Mouse (Mus musculus): ENCODE data around the gene Tmem59l. TPM values are rescaled to one million over a fixed set of nuclear protein-coding genes. Genes with fewer than 3 reads are reported as not detected.

Gene Tmem59l
- polyA plus RNA-seq, 1 experiment, result 368 TPM

DNA sequence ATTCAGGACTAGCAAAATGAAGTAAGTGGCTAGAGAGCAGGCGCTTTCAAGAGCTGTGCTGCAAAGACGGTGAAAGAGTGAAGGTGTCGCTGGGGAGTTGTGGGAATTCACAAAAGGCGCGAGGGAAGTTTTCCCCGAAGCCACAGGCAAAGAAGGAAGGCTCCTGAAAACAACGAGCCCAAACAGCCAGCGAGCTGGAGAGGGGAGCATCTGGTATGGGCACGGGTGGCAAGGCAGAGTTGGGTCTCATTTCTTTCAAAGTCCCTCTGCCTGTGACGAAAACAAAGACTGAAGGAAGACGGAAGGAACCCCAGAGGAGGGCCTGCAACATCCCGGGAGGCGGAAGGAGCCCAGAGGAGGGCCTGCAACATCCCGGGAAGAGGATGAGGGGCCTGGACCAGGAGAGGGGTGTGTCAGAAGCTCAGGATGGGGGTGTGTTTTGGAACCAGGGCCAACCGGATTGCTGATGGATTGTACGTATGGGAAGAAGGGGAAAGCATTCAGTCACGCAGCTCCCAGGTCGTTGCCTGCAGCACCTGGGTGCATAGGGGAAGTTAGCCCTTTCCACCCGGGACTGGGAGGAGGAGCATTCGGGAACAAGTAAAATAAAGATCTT is 3.8 kb upstream of the Tmem59l start:
- peaks cover 1% of the 10 kb centered on the region; the same call in 1 of the 2 replicates for H3K4me1 ChIP-seq (ENCODE audit: control insufficient read depth, insufficient read depth, low read length)

DNA sequence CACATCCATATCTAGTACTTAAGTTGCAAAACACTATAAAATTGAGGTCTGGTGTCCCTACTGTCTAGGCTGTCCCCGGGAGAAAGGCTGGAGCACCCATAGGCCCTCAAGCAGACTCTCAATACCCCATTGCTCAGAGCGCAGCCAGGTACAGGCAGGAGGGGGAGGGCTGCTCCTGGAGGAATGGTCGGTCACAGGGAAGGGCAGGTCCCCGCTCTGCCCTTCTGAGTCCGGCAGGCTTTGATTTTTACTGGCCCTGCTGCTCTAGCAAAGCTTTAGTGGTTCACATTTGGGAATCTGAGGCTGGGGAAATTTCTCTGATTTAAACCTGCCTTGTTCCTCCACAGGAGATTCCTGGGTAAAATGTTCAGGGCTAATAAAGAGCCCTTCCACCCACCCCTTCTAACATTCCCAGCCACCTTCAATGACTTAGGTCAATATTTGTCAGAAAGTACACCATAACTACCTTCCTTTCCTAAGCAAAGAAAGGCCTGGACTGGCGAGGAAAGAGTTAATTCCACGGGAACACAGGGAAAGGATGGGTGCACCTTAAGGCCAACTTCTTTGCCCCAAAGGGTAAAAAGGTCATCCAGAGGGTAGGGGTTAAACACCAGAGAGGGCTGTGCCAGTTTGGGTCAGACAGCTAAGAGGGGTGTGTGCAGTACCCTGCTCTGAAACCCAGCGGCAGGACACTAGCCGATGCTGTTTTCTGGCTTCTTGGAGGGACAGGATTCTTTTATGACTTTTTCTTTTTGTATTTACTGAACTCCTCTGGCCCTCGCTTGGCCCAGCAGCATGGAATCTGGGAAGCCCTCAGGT is 3.1 kb upstream of the Tmem59l start:
- TF ChIP-seq POLR2A (IDR thresholded peaks at IDR 0.05; ENCODE audit: extremely low read depth, insufficient read depth, low read length), result no peak
- TF ChIP-seq CTCF (IDR thresholded peaks at IDR 0.05; ENCODE audit: extremely low read depth, insufficient read depth, low read length), result no peak
- H3K4me1 ChIP-seq (ENCODE audit: control insufficient read depth, insufficient read depth, low read length), result peaks cover 2% of the 10 kb centered on the region

More for the DNA sequence above, 3.8 kb upstream of the Tmem59l start:
- H3K27ac ChIP-seq (ENCODE audit: insufficient read depth, low read length), result no peak overlapping the region
- no peak overlapping the region for H3K4me3 ChIP-seq (ENCODE audit: insufficient read depth, low read length)
- no peak for TF ChIP-seq CTCF (IDR thresholded peaks at IDR 0.05; ENCODE audit: extremely low read depth, insufficient read depth, low read length)

DNA sequence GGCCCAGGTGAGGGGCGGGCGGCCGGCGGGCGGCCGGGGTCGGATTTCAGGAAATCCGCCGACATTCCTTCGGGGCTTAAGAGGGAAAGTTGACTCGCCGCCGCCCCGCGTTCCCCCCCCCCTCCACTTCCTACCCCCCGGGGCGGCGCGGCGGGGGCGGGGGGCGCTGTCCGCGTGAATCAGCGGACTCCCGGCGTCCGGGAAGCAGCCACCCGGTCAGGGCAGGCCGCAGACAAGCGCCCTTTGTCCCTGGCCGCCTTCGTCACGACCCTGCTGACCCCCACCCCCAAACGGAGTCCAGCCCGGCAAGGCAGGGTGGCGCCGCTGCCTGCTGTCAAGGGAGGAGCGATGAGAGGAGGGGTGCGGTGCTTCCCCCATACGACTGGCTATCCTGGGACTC is 2.4 kb upstream of the Tmem59l start:
- H3K4me3 ChIP-seq (ENCODE audit: insufficient read depth, low read length), result no peak overlapping the region

More for the DNA sequence above, 3.1 kb upstream of the Tmem59l start:
- Histone ChIP-seq H3K4me3 (ENCODE audit: insufficient read depth, low read length) (no peak overlapping the region), H3K27ac (ENCODE audit: insufficient read depth, low read length) (no peak overlapping the region)

DNA sequence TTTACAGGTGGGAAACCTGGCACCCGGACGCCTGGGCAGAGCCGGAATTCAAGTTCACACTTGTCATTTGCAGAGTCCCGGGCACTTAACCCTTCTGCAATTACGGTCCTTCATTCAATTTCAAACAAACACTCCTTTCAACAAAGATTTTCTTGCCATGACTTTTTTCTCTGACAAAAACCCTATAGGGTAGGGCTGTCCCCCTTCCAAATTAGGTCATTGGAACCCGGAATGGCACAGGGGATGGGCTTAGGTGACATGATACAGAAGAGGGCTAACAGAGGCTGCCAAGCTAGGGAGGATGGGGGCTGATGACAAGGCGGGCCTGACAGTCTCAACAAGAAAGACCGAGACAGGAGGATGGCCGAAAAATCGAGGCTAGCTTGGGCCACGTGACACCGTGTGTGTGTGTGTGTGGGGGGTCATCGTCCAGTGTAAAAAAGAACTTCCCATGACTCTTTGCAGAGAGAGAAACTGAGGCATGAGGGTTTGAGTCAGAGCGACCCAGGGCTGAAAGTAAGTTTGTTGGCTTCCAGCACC is 1.8 kb upstream of the Tmem59l start:
- Histone ChIP-seq H3K4me1 (ENCODE audit: control insufficient read depth, insufficient read depth, low read length) (peaks cover 4% of the 10 kb centered on the region), H3K4me3 (ENCODE audit: insufficient read depth, low read length) (no peak overlapping the region), H3K27ac (ENCODE audit: insufficient read depth, low read length) (no peak overlapping the region)
- no peak for TF ChIP-seq CTCF (IDR thresholded peaks at IDR 0.05; ENCODE audit: extremely low read depth, insufficient read depth, low read length)
- no peak for TF ChIP-seq POLR2A (IDR thresholded peaks at IDR 0.05; ENCODE audit: extremely low read depth, insufficient read depth, low read length)

More for the DNA sequence above, 2.4 kb upstream of the Tmem59l start:
- Histone ChIP-seq H3K4me1 (ENCODE audit: control insufficient read depth, insufficient read depth, low read length) (peaks cover 4% of the 10 kb centered on the region), H3K27ac (ENCODE audit: insufficient read depth, low read length) (no peak overlapping the region)
- TF ChIP-seq CTCF (IDR thresholded peaks at IDR 0.05; ENCODE audit: extremely low read depth, insufficient read depth, low read length) (no peak), POLR2A (IDR thresholded peaks at IDR 0.05; ENCODE audit: extremely low read depth, insufficient read depth, low read length) (no peak)

DNA sequence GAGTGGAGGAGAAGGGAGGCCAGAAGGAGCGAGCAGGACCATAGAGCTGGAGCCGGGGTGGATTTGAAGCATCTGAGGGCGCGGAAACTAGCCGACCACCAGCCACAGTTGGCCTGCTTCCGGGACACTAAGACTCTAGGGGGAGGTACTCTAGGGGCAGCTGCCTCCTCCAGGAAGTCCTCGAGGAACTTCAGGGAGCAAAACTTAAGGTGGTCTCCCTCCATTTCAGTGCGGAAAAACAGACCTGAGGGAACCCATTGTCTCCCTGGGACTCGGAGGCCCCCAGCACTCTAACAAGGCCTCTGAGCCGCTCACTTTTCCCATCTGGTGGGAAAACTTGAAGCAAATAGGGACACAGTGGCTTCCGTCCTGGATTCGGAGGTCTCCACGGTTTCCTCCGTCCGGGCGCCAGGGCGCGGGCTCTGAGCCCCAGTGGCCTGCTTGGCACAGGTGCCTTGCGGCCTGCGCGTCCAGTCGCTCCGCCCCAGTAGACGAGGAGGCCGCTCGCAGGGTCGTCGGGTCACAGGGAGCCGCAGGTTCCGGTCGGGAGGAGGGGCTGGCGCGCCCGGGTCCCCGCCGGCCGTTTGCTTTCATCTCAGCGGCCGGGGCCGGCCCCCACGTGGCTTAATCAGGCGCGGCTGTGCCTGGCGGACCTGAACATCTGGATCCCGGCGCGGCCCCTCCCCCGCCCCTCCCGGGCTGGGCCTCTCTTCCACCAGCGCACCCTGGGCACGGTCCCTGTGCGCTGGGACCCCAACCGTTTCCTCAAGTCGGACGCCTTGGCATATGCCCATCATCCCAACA is 1.0 kb upstream of the Tmem59l start:
- H3K4me1 ChIP-seq (ENCODE audit: control insufficient read depth, insufficient read depth, low read length), result peaks cover 4% of the 10 kb centered on the region
- H3K27ac ChIP-seq (ENCODE audit: insufficient read depth, low read length), result no peak overlapping the region

DNA sequence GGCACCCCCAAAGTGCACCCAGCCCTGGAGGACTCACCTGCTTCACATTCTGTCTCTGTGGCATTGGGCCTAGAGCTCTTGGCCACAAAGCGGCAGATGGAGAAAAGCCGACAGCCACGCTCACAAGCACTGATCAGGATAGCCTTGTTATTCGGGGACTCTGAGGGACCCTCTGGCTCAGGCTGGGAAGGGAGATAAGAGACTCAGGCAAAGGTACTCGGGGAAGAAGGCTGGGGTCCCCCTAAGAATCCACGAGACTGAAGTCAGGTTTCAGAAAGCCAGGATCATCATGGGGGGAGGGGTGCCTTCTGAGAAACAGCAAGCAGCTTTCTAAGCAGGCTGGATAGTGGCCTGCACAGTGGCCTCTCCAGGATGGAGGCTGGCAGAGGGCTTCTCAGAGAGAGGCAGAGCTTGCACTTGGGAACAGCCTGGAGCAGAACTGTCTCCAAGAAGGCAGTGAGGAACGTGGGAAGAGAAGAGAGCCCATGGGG is 922 bp downstream of the Tmem59l start:
- Histone ChIP-seq H3K4me1 (ENCODE audit: control insufficient read depth, insufficient read depth, low read length) (peaks cover 9% of the 10 kb centered on the region), H3K4me3 (ENCODE audit: insufficient read depth, low read length) (peak overlapping the region; percentile 93), H3K27ac (ENCODE audit: insufficient read depth, low read length) (no peak overlapping the region)
- TF ChIP-seq CTCF (IDR thresholded peaks at IDR 0.05; ENCODE audit: extremely low read depth, insufficient read depth, low read length) (no peak), POLR2A (IDR thresholded peaks at IDR 0.05; ENCODE audit: extremely low read depth, insufficient read depth, low read length) (no peak)

More for the DNA sequence above, 1.0 kb upstream of the Tmem59l start:
- TF ChIP-seq CTCF (IDR thresholded peaks at IDR 0.05; ENCODE audit: extremely low read depth, insufficient read depth, low read length) (no peak), POLR2A (IDR thresholded peaks at IDR 0.05; ENCODE audit: extremely low read depth, insufficient read depth, low read length) (no peak)
- no peak overlapping the region; the same call in 1 of the 2 replicates for H3K4me3 ChIP-seq (ENCODE audit: insufficient read depth, low read length)

DNA sequence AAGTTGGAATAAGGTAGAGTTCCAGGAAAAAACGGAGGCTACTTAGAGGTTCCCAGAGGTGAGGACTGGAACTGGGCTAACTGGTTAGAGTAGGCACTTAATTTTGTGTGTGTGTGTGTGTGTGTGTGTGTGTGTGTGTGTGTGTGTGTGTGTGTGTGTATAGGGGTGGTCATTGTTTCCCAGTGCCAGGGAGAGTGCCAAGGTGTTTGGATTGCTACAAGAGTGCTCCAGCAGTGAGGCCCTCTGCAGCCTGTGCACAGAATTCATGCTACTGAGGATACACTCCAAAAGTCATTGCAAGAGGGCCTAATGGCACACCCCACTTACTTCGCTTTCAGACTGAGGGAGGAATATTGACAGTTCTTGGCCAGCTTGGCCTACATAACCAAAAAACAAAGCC is 4.2 kb downstream of the Tmem59l start:
- no peak for TF ChIP-seq POLR2A (IDR thresholded peaks at IDR 0.05; ENCODE audit: extremely low read depth, insufficient read depth, low read length)
- H3K4me3 ChIP-seq (ENCODE audit: insufficient read depth, low read length), result no peak overlapping the region
- H3K27ac ChIP-seq (ENCODE audit: insufficient read depth, low read length), result no peak overlapping the region
- H3K4me1 ChIP-seq (ENCODE audit: control insufficient read depth, insufficient read depth, low read length), result peaks cover 9% of the 10 kb centered on the region

DNA sequence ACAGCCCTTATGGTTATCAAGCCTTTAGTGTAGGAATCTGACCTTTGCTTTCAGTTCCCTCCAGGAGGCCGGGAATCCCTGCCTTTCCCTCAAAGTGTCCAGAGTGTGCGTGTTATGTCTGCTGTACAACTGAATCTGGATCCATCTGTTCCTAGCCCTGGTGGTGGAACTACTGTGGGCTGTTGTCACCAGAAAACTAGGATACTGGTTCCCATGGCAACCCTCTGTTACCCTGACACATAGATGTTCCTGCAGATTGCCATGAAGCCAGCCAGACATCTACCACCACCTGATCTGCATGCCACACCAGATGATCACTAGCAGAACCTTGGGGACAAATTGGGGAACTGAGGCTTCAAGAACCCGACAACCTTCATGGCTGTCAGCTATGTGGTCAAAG is 5.2 kb downstream of the Tmem59l start:
- no peak overlapping the region for H3K4me3 ChIP-seq (ENCODE audit: insufficient read depth, low read length)
- H3K4me1 ChIP-seq (ENCODE audit: control insufficient read depth, insufficient read depth, low read length), result peaks cover 8% of the 10 kb centered on the region
- no peak overlapping the region for H3K27ac ChIP-seq (ENCODE audit: insufficient read depth, low read length)
- TF ChIP-seq POLR2A (IDR thresholded peaks at IDR 0.05; ENCODE audit: extremely low read depth, insufficient read depth, low read length) (no peak), CTCF (IDR thresholded peaks at IDR 0.05; ENCODE audit: extremely low read depth, insufficient read depth, low read length) (no peak)

DNA sequence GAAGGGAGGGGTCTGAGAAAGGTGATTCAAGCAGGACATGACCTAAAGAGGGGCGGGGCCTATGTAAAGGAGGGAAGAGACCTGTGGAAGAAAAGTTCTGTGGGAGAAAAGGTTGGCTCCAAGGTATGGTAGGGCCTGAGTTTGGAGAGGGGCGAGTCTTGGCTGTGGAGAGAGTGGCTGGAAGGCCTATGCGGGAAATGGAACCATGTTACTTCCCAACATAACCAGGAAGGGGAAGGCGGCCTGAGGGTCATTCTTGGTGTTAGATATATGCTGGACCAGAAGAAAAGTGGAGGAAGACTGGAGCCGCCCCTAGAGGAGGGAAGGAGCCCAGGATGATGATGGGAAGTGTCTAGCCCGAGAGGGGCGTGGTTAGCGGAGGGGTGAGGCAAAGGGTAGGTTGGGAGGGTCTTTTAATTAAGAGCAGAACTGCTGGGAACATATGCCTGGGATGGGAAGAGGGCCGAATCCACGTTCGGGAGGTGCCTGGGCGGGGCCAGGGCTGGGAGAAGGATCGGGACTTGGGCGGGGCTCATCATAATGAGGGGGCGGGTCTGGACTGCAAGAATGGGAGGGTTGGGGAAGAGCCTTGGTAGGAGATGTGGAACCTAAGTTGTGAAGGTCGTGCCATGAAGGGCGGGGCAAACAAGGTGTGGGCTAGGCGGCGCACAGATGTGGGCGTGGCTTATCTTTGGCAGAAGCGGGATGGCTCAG is 9.7 kb downstream of the Tmem59l start:
- H3K27ac ChIP-seq (ENCODE audit: insufficient read depth, low read length), result no peak overlapping the region
- H3K4me3 ChIP-seq (ENCODE audit: insufficient read depth, low read length), result peak overlapping the region; percentile 72
- TF ChIP-seq CTCF (IDR thresholded peaks at IDR 0.05; ENCODE audit: extremely low read depth, insufficient read depth, low read length) (no peak), POLR2A (IDR thresholded peaks at IDR 0.05; ENCODE audit: extremely low read depth, insufficient read depth, low read length) (no peak)
- H3K4me1 ChIP-seq (ENCODE audit: control insufficient read depth, insufficient read depth, low read length), result peaks cover 6% of the 10 kb centered on the region

All from cortical plate, adult 2 months (tissue).